Mouse (Mus musculus) mature B cell (primary cell): ENCODE measurements at regions not wholly inside any gene's neighbourhood (a gene's known extent, or its start where the extent isn't known, plus 50 kb on each side); places are given as distances from the start of the nearest gene placed in this dataset.

Source experiments
- in situ Hi-C: fragments of 300-500 bp; cut with MboI; formaldehyde crosslinking; loops from 2 replicates; pipeline ENCODE4 v1.14.3; 2019

DNA sequence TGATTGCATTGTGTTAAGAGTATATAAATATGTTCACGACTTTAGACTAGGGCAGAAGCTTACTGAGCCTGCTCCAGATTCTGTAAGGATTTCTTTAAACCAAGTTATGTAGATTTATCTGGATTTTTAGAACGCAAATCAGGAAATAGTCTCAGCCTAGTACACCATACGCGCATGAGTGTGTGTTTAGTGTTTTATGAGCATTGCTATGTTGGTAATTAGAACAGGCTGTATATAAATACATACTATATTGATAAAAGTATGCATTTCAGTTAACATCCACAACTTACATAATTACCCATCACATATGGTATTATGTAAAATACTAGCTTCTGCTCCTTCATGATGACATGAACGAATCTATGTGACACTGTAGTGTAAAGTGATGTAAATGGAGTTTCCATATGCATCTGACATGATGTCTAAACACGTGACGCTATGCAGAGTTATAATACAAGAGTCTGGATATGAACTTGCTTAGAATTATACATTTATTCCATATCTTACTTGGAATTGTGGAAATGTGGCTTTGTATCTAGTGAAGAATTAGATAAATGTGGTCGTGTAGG lies 332.6 kb upstream of the Tmc3 start:
- in situ Hi-C loops, result no loop called here

DNA sequence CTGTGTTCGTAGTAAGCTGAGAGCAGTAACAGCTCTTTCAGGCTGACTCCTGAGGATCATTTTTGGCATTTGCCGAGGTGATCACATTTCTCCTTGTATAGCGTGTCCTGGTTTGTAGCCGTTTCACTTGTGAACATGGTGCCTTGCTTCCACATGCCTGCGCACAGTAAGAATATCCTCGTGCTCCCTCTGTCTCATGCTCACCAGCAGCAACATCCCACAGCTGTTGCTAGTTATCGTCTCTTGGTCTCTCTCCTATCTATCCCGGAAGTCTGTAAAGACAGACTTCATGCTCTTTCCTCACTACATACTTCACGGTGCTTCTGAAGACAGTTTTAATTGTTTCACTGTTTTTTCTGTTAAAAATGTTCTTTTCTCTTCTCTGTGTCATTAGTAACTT lies 331.7 kb upstream of the Tmc3 start:
- in situ Hi-C loops, result no loop called here

DNA sequence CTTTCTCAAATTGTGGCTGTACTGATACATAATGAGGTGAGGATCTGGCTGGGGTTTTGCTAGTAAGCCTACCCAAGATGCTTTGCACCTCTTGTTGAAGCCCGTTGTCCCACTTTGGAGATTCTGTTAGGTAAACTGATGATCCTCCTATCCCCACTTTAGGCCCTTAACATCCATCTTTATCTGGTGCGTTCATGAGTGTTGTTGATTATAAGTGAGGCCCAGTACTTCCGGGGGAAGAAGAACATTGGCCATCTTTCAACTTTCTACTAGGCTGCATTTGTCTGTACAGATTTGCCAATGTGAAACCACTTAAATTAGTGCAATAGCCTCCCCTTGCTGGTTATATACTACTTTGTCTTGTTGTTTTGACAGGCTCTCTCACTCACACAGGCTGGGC lies 331.3 kb upstream of the Tmc3 start:
- in situ Hi-C loops, result no loop called here

DNA sequence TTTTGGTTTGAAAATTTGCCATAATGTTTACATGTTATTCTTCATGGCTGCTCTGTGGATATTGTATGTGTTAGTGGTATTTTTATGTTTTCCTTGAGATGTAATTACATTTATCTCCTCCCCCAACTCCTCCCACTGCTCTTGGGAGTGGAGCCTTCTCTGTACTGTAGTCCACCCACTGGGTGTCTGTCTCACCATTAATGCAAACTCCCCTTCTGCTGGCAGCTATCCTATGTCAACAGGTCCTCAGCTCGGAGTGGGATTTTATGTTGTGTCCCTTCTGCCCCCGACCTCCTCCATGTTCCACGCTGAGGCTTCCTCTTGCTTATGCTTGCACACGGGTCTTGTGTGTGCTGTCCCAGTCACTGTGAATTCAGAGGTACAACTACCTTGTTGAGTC lies 330.3 kb upstream of the Tmc3 start:
- in situ Hi-C loops, result no loop called here

DNA sequence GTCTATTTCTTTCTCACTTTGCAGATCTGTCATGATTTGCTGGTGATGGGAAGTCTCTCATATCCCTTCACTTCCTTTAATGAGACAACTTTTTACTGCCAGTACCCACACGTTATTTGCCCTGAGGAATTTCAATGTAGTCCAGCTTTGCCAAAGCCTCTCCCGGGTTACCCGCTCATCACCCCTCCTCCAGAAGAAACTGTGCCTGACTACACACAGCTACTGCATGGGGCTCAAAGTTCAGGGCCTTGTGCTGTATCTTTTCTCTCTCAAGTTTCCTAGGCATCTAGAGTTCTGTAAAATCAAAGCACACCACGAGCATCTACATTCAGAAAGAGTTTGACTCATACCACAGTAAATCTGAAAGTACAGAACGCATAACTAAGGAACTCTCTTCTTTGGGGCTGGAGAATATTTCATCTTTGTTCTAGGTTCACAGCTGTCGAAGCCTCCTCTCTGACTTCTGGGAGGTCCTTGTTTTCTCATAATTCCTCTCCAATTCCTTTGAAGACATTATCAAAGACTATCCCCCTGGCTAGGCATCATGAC lies 328.4 kb upstream of the Tmc3 start:
- in situ Hi-C loops, result no loop called here

DNA sequence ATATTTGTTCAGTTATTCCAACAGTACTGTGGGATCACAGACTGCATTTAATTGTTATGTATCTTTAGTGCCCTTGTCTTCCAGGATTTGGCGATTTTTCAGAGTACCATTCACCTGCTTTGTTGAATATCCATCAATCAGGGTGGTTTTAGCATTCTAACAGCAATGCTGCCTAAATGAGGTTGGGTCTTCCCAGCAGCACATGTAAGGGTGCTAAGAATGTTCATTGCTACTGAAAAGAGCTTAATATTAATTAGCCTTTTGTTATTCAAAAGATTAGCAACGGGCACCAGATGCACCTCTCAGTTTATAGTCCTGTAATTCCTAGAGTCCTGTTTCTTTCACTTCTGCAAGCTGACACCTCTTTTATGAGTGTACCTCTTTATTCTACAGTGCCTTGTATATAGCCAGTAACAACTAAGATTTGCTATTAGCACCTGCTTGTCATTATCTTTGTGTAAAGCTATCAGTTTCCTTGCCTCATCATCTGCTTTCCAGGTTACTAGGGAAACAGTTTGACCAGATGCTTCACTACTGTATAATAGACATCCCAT lies 326.3 kb upstream of the Tmc3 start:
- in situ Hi-C loops, result no loop called here

DNA sequence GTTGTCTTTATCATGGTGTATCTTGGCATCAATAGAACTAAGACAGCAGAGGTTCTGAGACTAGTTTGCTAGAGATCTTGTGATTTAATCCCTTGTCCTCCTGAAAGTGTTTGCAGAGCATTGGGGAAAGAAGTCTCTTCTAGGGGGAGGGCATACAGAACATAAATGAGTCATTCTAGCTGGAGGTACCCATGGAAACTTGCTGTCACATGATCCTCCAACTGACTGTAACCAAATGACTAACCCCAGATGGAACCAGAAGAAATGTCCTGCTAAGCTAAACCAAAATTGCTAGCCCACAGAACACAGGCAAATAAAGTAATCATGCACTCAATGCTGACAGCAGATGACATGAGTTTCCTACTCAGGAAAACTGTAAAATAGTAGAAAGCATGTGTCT lies 323.2 kb upstream of the Tmc3 start:
- in situ Hi-C loops, result no loop called here

DNA sequence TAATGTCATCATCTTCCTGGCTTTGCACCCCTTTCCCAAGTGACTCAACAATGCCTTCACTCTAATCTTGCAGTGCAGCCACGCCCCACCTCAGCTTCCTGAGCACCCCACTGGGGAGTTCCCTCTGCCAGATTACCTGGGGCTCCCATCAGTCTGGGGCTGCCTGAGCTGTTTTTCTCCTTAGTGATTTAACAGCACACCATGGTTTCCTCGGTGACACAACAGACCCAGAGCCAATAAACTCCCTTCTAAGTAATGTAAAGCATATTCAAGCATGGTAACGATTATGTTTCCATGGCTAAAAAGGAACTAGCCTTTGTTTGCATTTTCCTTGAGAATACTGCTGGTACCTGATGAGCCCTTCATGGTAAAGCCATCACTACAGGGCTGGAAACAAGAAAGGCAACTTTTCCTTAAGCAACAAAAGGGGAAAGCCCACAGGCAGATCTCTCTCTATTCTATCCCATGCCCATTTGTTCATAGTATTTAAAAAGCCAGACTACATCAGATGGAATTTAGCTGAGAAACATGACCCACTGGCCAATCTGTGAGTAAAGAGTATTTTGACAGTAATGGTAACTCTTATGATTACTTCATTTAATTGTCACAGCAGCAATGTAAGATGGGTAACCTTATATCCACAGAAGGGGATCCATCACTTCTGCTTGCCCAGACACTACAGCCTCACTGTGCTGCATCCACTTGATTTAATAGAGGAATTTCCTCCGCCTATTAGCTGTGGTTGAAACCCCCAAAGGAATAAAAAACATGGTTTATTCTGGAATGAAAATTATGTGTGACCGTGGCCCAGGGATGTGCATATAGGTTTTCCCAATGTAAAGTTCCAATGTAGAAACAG lies 294.6 kb upstream of the Tmc3 start:
- in situ Hi-C loops, result no loop called here

DNA sequence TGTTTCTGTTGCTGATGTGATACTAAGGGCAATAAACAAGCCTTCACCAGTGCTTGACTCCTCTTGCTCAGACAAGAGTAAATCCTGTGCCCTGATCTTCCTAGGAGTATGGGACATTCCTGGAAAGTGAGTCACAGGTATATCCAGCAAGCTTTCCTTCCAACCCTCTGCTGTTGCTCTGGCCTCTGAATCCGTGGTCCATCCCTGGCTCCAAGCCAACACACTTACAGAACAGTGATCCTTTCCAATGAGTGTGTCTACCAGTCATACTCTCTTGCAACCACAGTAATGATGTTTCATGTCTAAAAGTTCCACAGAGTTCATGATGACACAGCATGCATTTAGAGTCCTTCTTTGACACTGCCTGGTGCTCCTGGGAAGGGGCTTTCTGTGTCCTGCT lies 277.6 kb upstream of the Tmc3 start:
- in situ Hi-C loops, result no loop called here

DNA sequence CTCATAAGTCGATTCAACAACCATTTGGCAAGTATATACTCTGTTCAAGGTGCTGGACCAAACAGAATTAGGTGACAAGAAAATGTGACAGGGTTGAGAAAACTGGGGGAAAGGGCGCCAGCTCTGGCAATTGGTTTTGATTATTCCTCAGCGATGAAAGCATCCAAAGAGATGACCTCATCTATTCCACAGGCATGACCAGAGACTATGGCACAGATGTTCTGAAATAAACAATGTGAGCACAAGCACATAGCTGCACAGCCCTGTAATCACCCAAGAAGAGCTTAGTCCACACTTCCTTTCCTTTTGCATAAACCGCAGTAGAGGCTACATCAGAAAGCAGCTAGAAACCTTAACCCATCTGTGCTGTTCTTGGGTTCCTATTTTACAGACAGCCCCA lies 272.6 kb upstream of the Tmc3 start:
- in situ Hi-C loops, result no loop called here

DNA sequence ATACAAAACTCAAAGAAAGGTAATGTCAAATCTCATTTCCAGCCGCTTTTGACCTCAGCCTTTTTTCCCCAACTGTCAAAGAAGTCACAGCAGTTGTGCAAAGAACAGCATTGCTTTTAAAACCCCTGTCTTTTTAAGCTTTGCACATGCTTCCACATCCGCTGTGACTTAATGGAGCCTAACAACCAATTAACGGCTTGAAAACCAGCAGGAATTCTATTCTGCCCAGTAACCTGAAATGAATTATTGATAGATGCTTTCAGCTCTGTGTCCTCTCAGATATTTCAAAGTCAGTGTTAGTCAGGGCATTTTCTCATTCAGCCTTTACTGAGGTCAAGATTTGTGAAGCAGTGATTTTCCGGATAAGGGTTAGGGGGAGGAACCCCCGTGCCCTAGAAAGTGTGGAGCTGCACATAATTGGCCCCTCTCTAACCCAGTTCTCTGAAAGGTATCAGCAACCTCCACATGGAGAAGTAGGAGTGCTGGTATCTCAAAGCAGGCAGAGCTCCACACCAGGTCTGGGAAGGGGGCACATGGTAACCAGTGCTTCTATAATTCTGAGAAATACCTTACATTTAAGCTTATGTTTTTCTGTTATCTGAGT lies 254.8 kb upstream of the Tmc3 start:
- in situ Hi-C loops, result no loop called here

DNA sequence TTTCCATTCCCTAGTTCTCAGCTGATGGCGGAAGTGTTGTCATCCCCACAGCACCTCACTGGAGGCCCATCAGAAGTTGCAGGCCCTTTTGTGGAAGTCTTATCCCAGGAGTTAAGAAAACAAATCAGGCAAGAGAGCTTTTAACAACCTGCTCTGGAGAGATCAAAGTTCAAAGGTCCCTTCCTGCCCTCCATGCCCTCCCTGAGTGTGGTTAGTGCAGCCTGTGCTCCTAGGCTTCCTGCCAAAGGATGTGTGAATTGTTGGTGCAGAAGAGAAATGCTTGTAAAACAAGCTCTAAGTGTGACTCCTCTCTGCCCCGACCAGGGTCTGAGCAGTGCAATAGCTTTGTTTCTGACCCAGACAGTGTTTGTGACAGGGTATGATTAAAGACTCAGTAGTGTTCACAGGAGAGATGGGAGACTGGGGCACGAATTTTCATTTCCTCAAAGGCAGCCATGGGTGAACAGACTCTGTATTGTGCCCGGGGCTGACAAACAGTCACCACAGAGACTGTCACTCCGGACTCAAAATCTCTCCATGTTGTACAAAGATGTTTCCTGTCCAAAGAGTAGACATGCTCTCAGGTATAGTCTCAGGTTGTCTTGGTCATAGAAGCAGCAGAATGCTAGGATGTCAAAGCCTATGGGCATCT lies 237.5 kb upstream of the Tmc3 start:
- in situ Hi-C loops, result no loop called here

DNA sequence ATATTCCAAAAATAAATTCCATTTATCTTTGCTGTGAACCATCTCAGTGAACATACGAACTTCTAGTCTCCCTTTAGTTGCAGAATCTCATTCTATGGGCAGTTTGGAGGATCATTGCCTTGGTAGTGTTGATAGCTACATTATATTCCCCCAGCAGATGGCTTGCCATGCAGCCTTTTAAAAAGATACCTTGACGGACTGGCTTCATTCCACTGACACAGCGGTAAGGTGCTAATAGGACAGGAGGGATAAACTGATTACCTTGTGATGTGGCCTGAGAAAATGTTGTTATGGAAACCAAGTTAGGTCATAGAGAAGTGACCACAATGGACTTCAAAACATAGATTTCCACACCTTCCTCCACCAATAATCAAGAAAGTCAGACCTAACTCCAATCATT lies 215.5 kb upstream of the Tmc3 start:
- in situ Hi-C loops, result no loop called here

DNA sequence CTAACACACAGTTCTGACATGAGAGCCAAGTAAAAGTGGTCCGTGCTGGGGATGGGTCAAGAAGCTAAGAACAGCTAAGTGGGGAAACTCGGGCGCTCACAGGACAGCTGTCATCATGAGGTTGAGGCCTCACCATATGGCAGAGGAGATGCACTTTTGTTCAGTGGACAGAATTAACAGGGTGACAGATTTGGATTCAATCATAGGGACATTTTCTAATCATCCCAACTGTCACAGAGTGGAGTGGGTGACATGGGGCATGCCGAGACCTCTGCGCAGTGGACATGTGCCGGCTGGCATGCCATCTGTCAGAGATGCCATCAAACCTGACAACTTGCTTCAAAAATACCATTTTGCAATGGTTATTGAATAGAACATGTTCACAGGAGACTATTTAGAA lies 215.1 kb upstream of the Tmc3 start:
- in situ Hi-C loops, result no loop called here

DNA sequence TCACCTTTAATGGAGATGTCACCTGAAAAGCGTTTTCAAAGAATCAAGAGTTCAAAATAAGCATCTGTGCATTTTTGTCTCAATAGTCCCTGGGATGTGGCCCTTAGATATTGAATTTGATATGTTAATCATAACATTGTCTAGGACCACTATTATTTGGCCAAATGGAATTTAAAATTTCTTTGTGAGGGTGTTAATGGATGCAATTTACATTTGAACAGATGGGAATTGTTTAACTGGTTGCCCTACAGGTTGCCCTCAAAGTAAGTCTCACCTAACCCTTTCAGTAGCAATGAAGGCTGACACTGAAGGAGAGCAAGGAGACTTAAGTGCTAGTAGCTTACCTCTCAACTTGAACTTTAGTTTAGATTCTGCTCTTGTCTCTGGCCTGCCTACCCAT lies 207.9 kb upstream of the Tmc3 start:
- in situ Hi-C loops, result no loop called here

DNA sequence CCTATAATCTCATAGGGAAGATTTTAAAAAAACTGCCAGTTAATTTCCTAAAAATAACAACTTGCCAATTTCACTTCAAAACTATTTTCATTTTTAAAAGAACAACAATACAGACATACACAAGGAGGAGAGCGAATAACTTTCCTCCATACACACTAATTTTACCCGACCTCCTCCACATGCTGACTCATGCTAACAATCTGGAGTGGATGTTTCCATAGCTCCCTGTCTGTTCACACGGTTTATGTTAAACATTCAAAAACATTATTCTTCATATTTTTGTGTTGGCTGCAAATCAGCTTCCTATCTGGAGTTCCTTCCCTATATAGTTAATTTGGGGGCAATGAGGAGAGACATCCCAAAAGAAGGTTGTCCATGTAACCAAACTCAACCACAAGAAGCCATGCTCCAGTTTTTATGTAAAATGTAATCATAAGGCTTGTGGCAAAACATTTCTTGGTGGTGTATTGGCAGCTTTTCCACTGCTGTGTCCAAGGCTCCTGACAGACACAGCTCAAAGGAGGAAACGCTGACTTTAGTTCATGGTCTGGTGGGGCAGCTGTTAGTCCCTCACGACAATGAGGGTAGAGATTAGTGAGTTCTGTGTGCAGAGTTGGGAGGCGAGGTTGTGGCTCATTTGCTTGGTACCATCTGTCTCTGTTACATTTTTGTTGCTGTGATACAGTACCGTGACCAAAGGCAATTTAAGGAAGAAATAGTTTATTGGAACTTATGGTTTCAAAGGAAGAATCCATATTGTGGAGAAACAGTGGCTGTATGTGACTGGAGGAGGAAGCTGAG lies 203.1 kb upstream of the Tmc3 start:
- in situ Hi-C loops, result no loop called here

DNA sequence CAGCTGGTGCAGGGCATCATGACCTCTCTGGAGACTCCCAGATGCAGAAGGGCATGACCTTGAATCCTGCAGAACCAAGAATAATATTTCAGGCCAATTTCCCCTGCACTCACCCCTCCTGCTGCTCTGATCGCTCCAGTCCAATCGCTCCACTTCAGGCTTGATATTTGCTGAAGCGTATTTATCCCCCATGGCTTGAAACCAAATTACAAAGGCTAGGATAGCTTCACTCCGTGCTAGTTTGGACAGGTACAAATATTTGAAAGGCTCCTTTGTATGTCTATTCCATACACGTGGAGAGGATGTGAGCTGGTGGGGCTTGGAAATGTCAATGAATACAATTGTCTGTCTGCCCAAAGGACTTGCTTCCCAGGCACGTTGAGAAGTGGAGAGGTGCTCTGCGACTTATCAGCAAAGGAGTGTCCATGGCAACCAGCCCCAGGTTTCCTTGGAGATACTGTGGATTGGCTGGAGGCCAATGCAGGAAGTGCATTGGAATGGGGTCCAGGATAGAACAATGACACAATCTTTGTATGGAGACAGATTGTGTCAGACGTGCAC lies 201.8 kb upstream of the Tmc3 start:
- in situ Hi-C loops, result no loop called here

DNA sequence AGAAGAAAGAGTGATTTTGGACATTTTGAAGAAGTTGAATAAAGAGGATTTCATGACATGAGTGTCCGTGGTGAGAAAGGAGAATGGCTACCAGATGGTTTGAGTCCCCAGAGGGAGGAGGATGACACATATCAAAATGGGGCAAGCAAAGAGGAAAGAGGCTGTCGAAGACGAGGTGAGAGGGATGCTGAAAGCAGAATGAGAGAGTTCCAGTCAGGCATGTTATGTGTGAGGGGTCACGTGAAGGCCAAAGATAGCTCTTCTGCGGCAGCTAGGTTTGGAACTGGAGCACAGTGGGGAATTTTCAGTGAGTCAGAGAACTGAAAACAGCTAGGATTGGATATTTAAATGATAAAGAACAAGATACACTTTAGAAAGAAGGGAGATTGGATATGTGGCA lies 193.3 kb upstream of the Tmc3 start:
- in situ Hi-C loops, result no loop called here

DNA sequence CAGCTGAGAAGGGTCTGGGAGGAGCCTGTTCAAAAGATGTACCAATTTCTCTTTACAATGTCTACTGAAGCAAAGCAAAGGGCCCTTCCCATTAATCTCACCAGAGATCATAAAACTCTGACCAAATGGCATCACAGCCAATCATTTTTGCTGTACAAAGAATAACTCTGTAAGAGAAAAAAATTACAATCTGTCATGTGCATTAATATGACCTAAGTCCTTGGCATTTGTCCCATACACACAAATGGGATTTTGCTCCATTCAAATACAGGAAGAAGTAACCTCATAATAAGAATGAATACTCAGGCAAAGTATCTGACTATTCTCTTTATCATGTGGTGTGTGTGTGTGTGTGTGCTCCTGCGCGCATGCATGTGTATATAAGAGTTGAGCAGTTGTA lies 192.5 kb upstream of the Tmc3 start:
- in situ Hi-C loops, result no loop called here

DNA sequence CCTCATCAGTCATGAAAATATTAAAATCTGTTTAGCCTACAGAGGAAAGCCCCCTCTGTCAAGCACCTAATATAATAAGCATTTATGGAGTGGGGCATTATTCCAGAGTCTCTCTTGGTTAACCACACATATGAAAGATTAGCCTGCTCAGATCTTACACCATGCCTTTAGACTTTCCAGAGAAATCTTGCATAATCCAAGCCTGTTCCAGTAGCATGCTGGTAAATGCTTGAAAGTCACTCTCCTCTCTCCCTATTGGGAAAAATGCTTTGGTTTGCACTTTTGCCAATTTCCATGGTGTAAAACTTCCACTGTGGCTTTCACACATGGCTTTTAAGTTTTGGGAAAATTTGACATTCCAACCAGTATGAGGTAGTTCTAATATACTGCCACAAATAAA lies 192.1 kb upstream of the Tmc3 start:
- in situ Hi-C loops, result no loop called here

DNA sequence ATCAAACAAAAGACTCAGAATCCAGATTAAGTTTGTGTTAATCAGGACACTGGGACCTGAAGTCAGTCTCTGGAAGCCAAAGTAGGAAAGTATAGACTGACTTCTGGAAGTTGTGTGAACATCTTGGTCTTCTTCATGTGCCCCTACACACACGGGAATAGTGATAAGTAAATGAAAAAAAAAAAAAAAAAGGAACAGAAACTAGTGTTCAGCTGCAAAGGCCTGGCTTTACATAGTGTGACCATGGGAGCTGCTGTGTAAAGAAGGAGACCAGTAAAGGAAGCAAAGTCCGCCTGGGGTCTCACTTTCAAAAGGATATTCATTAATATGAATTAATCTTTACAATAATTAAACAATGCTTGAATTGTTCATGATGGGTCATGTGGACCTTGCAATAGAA lies 190.6 kb upstream of the Tmc3 start:
- in situ Hi-C loops, result no loop called here
